Mouse (Mus musculus) midbrain, embryonic 13.5 days (tissue): ENCODE measurements at regions not wholly inside any gene's neighbourhood (a gene's known extent, or its start where the extent isn't known, plus 50 kb on each side); places are given as distances from the start of the nearest gene placed in this dataset.

Experiments
- ATAC-seq: fragments of 200-750 bp; cut with Nextera tagmentation; 2 replicates; pipeline ENCODE4 v1.8.0; 2017; ENCODE audit warnings: mild to moderate bottlenecking, moderate TSS enrichment, moderate library complexity
- H3K27ac ChIP-seq: fragments of 300-500 bp; sonication (generic); 2 replicates; pipeline ENCODE4 v1.5.1; 2015; ENCODE audit warnings: inconsistent platforms, mild to moderate bottlenecking, moderate library complexity
- H3K27me3 ChIP-seq: fragments of 300-500 bp; sonication (generic); 2 replicates; pipeline ENCODE4 v1.6.1; 2015; ENCODE audit warnings: mild to moderate bottlenecking, inconsistent platforms
- H3K36me3 ChIP-seq: fragments of 300-500 bp; sonication (generic); 2 replicates; pipeline ENCODE4 v1.6.1; 2015; ENCODE audit warnings: mild to moderate bottlenecking, inconsistent platforms
- H3K4me1 ChIP-seq: fragments of 300-500 bp; sonication (generic); replicated peaks from 2 replicates; pipeline ENCODE4 v1.6.1; 2015; ENCODE audit warnings: inconsistent platforms
- H3K4me2 ChIP-seq: fragments of 300-500 bp; sonication (generic); replicated peaks from 2 replicates; pipeline ENCODE4 v1.6.1; 2015; ENCODE audit warnings: moderate library complexity, mild to moderate bottlenecking, inconsistent platforms
- H3K4me3 ChIP-seq: fragments of 300-500 bp; sonication (generic); replicated peaks from 2 replicates; pipeline ENCODE4 v1.5.1; 2015; ENCODE audit warnings: mild to moderate bottlenecking, inconsistent platforms
- H3K9ac ChIP-seq: fragments of 300-500 bp; sonication (generic); replicated peaks from 2 replicates; pipeline ENCODE4 v1.6.1; 2015; ENCODE audit warnings: mild to moderate bottlenecking, inconsistent platforms
- H3K9me3 ChIP-seq: fragments of 300-500 bp; sonication (generic); 2 replicates; pipeline ENCODE4 v1.6.1; 2016; ENCODE audit warnings: mild to moderate bottlenecking, inconsistent platforms
- WGBS: fragments of 180-500 bp; shearing (Covaris S2); methylation state at CpG from one replicate; pipeline ENCODE4 v1.1.7; 2015; 5-methylcytosine and 5-hydroxymethylcytosine counted together

DNA sequence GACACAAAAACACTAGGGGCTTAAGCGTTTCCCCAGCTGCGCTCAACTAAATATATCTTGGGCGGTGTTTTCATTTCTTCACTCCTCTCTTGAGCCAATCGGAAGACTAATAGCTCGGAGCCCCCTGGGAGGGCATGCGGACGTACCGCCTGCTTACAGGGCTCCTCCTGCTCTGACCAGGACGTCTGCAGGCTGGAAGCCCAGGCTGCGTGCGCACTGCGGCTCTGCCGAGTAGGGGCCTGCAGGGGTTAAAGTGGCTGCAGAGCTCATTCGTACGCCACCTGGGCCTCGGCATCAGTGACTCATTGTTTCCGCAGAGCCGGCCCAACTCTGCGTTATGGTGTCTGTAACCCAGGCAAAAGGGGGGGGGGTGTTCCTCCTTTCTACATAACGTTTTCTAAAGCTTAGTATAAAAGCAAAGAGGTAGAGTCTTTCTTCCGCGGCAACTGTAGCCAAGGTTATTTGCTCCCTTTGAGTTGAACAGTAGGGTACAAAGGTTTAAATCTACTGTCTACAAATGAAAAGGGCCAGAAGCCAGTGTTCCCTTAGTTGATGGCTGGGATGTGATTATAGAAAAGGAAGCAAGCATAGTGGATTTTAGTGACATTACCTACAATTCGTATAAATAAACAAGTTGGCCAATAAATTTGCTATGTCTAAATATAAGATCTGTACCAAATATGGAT lies 53.7 kb upstream of the Chd2 start:
- peak; percentile 98 for ATAC-seq
- Histone ChIP-seq H3K27ac (peak overlapping the region; percentile 92), H3K4me1 (peaks cover 46% of the 10 kb centered on the region), H3K4me3 (peak overlapping the region; percentile 35), H3K9ac (peak overlapping the region; percentile 54), H3K27me3 (no peaks in the 10 kb centered on the region), H3K36me3 (no peaks in the 10 kb centered on the region), H3K4me2 (peak overlapping the region; percentile 60), H3K9me3 (no peaks in the 10 kb centered on the region)
- 3% methylated on average over 23 of the region's 23 CpGs for WGBS

DNA sequence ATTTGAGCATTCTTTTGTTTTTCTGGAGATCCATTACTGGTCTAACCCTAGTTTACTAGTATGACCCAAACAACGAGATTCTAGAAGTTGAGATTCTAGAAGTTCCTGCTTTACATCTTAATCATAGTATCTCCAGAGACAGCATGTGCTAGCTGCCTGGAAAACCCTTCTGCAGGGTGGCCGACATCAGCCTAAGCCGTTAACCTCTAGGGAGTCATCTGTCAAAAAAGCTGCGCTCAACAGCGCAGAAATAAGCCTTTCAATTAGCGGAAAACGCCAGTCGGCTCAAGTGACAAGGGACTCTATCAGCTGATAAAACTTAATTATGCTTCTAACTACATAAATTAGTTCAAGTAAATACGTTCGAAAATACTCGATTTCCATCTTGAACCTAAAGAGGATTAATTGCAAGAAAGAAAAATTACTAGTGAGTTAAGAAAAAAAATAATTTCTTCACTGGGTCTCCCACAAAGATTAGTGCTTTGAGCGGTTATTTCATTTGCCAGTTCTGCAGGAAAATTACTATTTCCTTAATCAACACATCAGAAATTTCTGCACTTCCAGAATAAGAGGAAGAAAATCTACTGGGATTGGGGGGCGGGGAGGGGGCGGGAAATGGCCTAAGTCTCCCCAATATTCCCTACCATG lies 53.0 kb upstream of the Chd2 start:
- Histone ChIP-seq H3K9me3 (no peaks in the 10 kb centered on the region), H3K27ac (peak overlapping the region; percentile 92), H3K4me2 (peak overlapping the region; percentile 60), H3K4me1 (peaks cover 46% of the 10 kb centered on the region), H3K36me3 (no peaks in the 10 kb centered on the region), H3K4me3 (peak overlapping the region; percentile 35), H3K27me3 (no peaks in the 10 kb centered on the region), H3K9ac (peak overlapping the region; percentile 54)
- ATAC-seq: peak; percentile 28; the same call in 1 of the 2 replicates
- under 1% methylated on average over 14 of the region's 14 CpGs for WGBS

DNA sequence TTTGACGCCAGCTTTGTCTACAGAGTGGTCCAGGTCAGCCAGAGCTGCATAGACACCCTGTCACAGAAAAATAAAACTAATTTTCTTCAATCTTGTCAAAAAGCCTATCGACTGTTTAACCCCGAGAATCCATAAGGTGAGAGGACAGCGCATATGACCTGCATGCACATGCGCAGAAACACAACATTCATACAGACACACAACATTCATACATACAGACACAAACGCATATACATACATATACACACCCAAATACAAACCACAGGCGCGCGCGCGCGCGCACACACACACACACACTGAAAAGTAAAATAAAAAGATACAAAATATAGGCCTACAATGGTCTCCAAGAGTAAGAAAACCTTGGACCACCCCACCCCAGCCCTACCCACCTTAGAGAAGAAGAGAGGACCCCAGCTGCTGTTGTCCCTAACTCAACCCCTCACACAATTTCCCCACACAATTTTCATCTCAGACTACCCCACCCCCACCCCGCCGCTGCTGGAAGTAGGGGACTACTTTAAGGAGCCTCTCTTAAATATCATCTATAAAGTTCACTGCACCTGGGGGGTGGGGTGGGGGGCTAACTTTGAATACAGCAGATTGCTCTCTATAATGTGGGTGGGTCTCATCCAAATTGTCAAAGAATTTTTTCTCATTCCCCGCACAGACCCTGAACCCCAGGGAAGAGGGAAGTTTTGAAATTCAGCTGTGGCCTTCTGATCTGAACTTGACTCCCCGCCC lies 52.2 kb upstream of the Chd2 start:
- Histone ChIP-seq H3K9ac (no peak overlapping the region), H3K27me3 (no peaks in the 10 kb centered on the region), H3K36me3 (no peaks in the 10 kb centered on the region), H3K27ac (no peak overlapping the region), H3K9me3 (no peaks in the 10 kb centered on the region), H3K4me2 (no peak overlapping the region; the same call in 1 of the 2 replicates), H3K4me3 (no peak overlapping the region), H3K4me1 (peaks cover 53% of the 10 kb centered on the region)
- 72% methylated on average over 17 of the region's 17 CpGs for WGBS
- ATAC-seq: no peak

DNA sequence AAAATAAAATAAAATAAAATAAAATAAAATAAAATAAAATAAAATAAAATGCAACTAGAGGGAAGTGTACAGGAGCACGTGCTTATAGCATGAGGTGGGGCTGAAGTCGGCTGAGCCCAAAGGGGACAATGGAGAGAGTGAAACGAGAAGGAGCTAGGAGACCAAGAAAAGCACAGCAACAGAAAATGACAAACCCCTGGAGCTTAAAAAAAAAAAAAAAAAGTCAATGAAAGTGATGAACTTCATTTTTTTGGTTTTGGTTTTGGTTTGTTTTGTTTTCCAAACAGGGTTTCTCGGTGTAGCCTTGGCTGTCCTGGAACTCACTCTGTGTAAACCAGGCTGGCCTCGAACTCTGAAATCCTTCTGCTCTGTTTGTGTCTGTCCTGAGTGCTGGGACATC lies 51.2 kb upstream of the Chd2 start:
- Histone ChIP-seq H3K4me2 (no peak overlapping the region), H3K36me3 (no peaks in the 10 kb centered on the region), H3K9me3 (no peaks in the 10 kb centered on the region), H3K4me1 (peaks cover 50% of the 10 kb centered on the region), H3K27ac (no peak overlapping the region), H3K4me3 (no peak overlapping the region), H3K9ac (no peak overlapping the region), H3K27me3 (0 out of 2 replicates have a peak, but pooled peaks cover 4% of the 10 kb centered on the region)
- WGBS: 88% methylated on average over 5 of the region's 5 CpGs
- ATAC-seq: no peak
